Mouse (Mus musculus) G1E (cell line): ENCODE data around the gene Crhr1.

Experiments used
- CTCF ChIP-seq: IDR thresholded peaks from 2 replicates; pipeline ENCODE4 v1.5.1; 2012; ENCODE audit warnings: low read depth, low read length, inconsistent platforms, mixed read lengths
- GATA1 ChIP-seq: IDR thresholded peaks from 2 replicates; pipeline ENCODE4 v1.6.1; 2012; ENCODE audit warnings: borderline replicate concordance, low read length, inconsistent platforms, mixed read lengths
- GATA2 ChIP-seq: IDR thresholded peaks from 2 replicates; pipeline ENCODE4 v1.6.1; 2012; ENCODE audit warnings: low read depth, low read length, inconsistent platforms, borderline replicate concordance
- TAL1 ChIP-seq: conservative IDR thresholded peaks from 2 replicates; pipeline ENCODE4 v1.6.1; 2012; ENCODE audit warnings: low read depth, low read length, inconsistent platforms, mixed read lengths

DNA sequence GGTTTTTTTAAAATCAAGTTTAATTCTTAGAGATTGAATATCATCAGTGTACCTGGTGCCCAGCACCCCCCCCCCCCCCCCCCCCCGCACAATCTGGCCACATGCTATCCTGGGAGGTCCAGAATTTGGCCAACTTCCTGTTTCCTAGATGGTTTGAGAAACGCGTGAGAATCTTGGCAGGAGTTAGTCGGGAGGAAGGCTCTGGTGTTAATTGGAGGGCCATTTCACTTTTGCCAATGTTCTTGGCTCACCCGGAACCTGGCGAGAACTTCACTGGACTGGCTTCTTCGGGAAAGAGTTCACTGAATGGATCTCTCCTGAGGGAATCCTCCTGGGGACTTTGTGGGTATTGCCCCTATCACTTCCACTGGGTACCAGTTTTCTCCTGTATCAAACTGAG is 49.4 kb upstream of the Crhr1 start:
- TF ChIP-seq CTCF, result no peak
- no peak for TF ChIP-seq TAL1
- no peak for TF ChIP-seq GATA1
- no peak for TF ChIP-seq GATA2
